Mouse (Mus musculus) embryonic facial prominence, embryonic 14.5 days (tissue): ENCODE measurements around the gene Hist1h2ab. TPM values are rescaled to one million over a fixed set of nuclear protein-coding genes. Genes with fewer than 3 reads are reported as not detected.
"Not testable (repeated sequence)": the region's sequence is repeated elsewhere in the genome, so short reads cannot be mapped to it uniquely, and the experiment has no call there.

ENCODE experiments used
- ATAC-seq: fragments of 200-750 bp; cut with Nextera tagmentation; 2 replicates; pipeline ENCODE4 v1.8.0; 2017; ENCODE audit warnings: low read depth, moderate number of reproducible peaks, moderate TSS enrichment
- DNase-seq: peaks from one replicate; pipeline ENCODE4 v3.0.0-alpha.2; 2015; ENCODE audit warnings: low spot score
- H3K27ac ChIP-seq: fragments of 300-500 bp; sonication (generic); replicated peaks from 2 replicates; pipeline ENCODE4 v1.5.1; 2014; ENCODE audit warnings: low read depth, mild to moderate bottlenecking, low read length, moderate library complexity
- H3K27me3 ChIP-seq: fragments of 300-500 bp; sonication (generic); replicated peaks from 2 replicates; pipeline ENCODE4 v1.6.1; 2014; ENCODE audit warnings: low read length; ENCODE audit not compliant: control insufficient read depth, insufficient read depth
- H3K36me3 ChIP-seq: fragments of 300-500 bp; sonication (generic); 2 replicates; pipeline ENCODE4 v1.6.1; 2014; ENCODE audit warnings: low read length, mixed read lengths; ENCODE audit not compliant: control insufficient read depth, insufficient read depth
- H3K4me1 ChIP-seq: fragments of 300-500 bp; sonication (generic); 2 replicates; pipeline ENCODE4 v1.6.1; 2014; ENCODE audit warnings: antibody characterized with exemption, low read length; ENCODE audit not compliant: control insufficient read depth, insufficient read depth
- H3K4me2 ChIP-seq: fragments of 300-500 bp; sonication (generic); 2 replicates; pipeline ENCODE4 v1.6.1; 2014; ENCODE audit warnings: low read depth, mild to moderate bottlenecking, low read length, moderate library complexity, mixed read lengths
- H3K4me3 ChIP-seq: fragments of 300-500 bp; sonication (generic); 2 replicates; pipeline ENCODE4 v1.5.1; 2014; ENCODE audit warnings: low read depth, mild to moderate bottlenecking, low read length
- H3K9ac ChIP-seq: fragments of 300-500 bp; sonication (generic); 2 replicates; pipeline ENCODE4 v1.6.1; 2014; ENCODE audit warnings: low read depth, mild to moderate bottlenecking, low read length, moderate library complexity, mixed read lengths
- H3K9me3 ChIP-seq: fragments of 300-500 bp; sonication (generic); 2 replicates; pipeline ENCODE4 v1.6.1; 2016; ENCODE audit warnings: low read length; ENCODE audit not compliant: control insufficient read depth
- WGBS: fragments of 180-500 bp; shearing (Covaris S2); extraction: QIAGEN DNeasy Blood & Tissue Kit; methylation state at CpG from one replicate; pipeline ENCODE4 v1.1.7; 2014; 5-methylcytosine and 5-hydroxymethylcytosine counted together
- polyA plus RNA-seq: library from polyadenylated mRNA; unstranded; fragments of >200 nt; fragmentation: Nextera tagmentation; extraction: Ambion mirVana; gene quantifications from 2 replicates; pipeline ENCODE4 v1.2.1, GENCODE M21; 2014

The Hist1h2ab gene
- polyA plus RNA-seq, 1 experiment from 2014 or later, result 30.2 TPM

GRCm38 (mm10) chr13:23760972-23761864 lies 10.3 kb downstream of the Hist1h2ab start, which contains the start of gene Hist1h4a:
TSS of gene Hist1h4a (minus strand) at chr13:23761230.
- H3K4me3 ChIP-seq, result peak within 1 kb of the TSS; percentile 54
- peak within 1 kb of the TSS; percentile 93 for H3K27ac ChIP-seq
- DNase-seq, result peak; percentile 99
- no peaks in the 10 kb centered on the region for H3K27me3 ChIP-seq
- H3K36me3 ChIP-seq, result no peaks in the 10 kb centered on the region
- H3K9me3 ChIP-seq, result no peaks in the 10 kb centered on the region
- H3K4me1 ChIP-seq, result peaks cover 20% of the 10 kb centered on the region
- under 1% methylated on average over 54 of the region's 72 CpGs for WGBS
- H3K4me2 ChIP-seq, result peak within 1 kb of the TSS; percentile 84
- H3K9ac ChIP-seq, result peak within 1 kb of the TSS; percentile 73
- peak; percentile 64 for ATAC-seq

GRCm38 (mm10) chr13:23761871-23762821 lies 11.2 kb downstream of the Hist1h2ab start, which contains the start of gene Hist1h3a:
TSS of gene Hist1h3a (minus strand) at chr13:23762386.
- not testable (repeated sequence) for H3K9me3 ChIP-seq, H3K36me3 ChIP-seq, H3K27me3 ChIP-seq
- Histone ChIP-seq H3K4me3 (peak within 1 kb of the TSS; percentile 54), H3K4me1 (peaks cover 20% of the 10 kb centered on the region), H3K27ac (peak within 1 kb of the TSS; percentile 93), H3K9ac (peak within 1 kb of the TSS; percentile 73), H3K4me2 (peak within 1 kb of the TSS; percentile 84)
- under 1% methylated on average over 23 of the region's 52 CpGs for WGBS
- ATAC-seq (peak; percentile 76), DNase-seq (peak; percentile 95)

GRCm38 (mm10) chr13:23763242-23763585 lies 12.3 kb downstream of the Hist1h2ab start:
- peak overlapping the region; percentile 93 for H3K27ac ChIP-seq
- H3K9ac ChIP-seq, result peak overlapping the region; percentile 73
- WGBS, result 2% methylated on average over 10 of the region's 10 CpGs
- H3K4me1 ChIP-seq, result peaks cover 20% of the 10 kb centered on the region
- ATAC-seq (no peak), DNase-seq (no peak)
- no peaks in the 10 kb centered on the region for H3K27me3 ChIP-seq
- peak overlapping the region; percentile 54 for H3K4me3 ChIP-seq
- H3K9me3 ChIP-seq, result no peaks in the 10 kb centered on the region
- no peaks in the 10 kb centered on the region for H3K36me3 ChIP-seq
- H3K4me2 ChIP-seq, result peak overlapping the region; percentile 84

GRCm38 (mm10) chr13:23763586-23764323 lies 12.8 kb downstream of the Hist1h2ab start, which contains the start of gene Hist1h1a:
TSS of gene Hist1h1a (plus strand) at chr13:23763666.
- no peaks in the 10 kb centered on the region for H3K27me3 ChIP-seq
- H3K9me3 ChIP-seq, result no peaks in the 10 kb centered on the region
- H3K4me3 ChIP-seq, result peak within 1 kb of the TSS; percentile 54
- peaks cover 20% of the 10 kb centered on the region for H3K4me1 ChIP-seq
- peak; percentile 78 for ATAC-seq
- H3K9ac ChIP-seq, result peak within 1 kb of the TSS; percentile 76
- H3K4me2 ChIP-seq, result peak within 1 kb of the TSS; percentile 84
- WGBS, result 3% methylated on average over 34 of the region's 34 CpGs
- peak; percentile 98 for DNase-seq
- peak within 1 kb of the TSS; percentile 93 for H3K27ac ChIP-seq
- H3K36me3 ChIP-seq, result no peaks in the 10 kb centered on the region

GRCm38 (mm10) chr13:23764324-23765171 lies 13.6 kb downstream of the Hist1h2ab start:
- DNase-seq, result no peak
- 33% methylated on average over 12 of the region's 12 CpGs for WGBS
- Histone ChIP-seq H3K4me2 (peak overlapping the region; percentile 84), H3K4me1 (peaks cover 20% of the 10 kb centered on the region), H3K9me3 (no peaks in the 10 kb centered on the region), H3K27ac (peak overlapping the region; percentile 93), H3K9ac (peak overlapping the region; percentile 76), H3K36me3 (no peaks in the 10 kb centered on the region), H3K27me3 (no peaks in the 10 kb centered on the region), H3K4me3 (peak overlapping the region; percentile 54)
- no peak for ATAC-seq

- H3K9me3 ChIP-seq, result no peaks in the 10 kb centered on the region
- H3K9ac ChIP-seq, result no peak overlapping the region
- H3K4me3 ChIP-seq, result no peak overlapping the region
- no peaks in the 10 kb centered on the region for H3K27me3 ChIP-seq
- ATAC-seq (no peak), DNase-seq (no peak)
- H3K27ac ChIP-seq, result peak overlapping the region; percentile 34
- peaks cover 16% of the 10 kb centered on the region for H3K4me1 ChIP-seq
- 73% methylated on average over 1 of the region's 1 CpGs for WGBS
- peak overlapping the region; percentile 84; the same call in 1 of the 2 replicates for H3K4me2 ChIP-seq
- H3K36me3 ChIP-seq, result no peaks in the 10 kb centered on the region
Observed at GRCm38 (mm10) chr13:23765172-23765513, 14.2 kb downstream of the Hist1h2ab start.

GRCm38 (mm10) chr13:23766772-23767171 lies 15.8 kb downstream of the Hist1h2ab start:
- no peak overlapping the region for H3K27ac ChIP-seq
- H3K9ac ChIP-seq, result no peak overlapping the region
- no peaks in the 10 kb centered on the region for H3K27me3 ChIP-seq
- H3K36me3 ChIP-seq, result no peaks in the 10 kb centered on the region
- no peak for DNase-seq
- H3K4me3 ChIP-seq, result no peak overlapping the region
- ATAC-seq, result no peak
- H3K4me2 ChIP-seq, result no peak overlapping the region
- no peaks in the 10 kb centered on the region for H3K9me3 ChIP-seq
- H3K4me1 ChIP-seq, result peaks cover 16% of the 10 kb centered on the region
